Mouse (Mus musculus): Measurements from ENCODE around the gene Nlrp6. TPM values are rescaled to one million over a fixed set of nuclear protein-coding genes. Genes with fewer than 3 reads are reported as not detected.

Nlrp6 gene
- polyA plus RNA-seq, 1 experiment from 2014 or later = 0.16 TPM

DNA sequence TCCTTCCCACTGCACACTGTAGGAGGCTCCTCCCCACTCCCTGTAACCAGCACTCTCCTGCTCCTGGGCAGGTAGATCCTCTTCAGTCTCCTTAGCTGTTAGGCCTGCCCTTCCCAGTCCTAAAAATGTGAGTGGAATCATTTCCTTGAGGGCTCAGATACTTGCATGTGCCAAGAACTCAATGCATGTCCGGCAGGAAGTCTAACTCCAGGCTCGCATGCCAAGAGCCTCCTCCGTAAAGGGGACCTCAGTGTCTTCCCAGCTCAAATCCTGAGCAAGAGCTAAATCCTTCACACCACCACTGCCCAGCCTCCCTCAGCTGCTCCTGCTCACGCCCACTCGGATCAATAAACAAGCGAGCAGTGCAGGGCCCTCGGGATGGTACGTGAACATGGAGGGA lies 30.3 kb downstream of the Nlrp6 start:
- H3K9ac ChIP-seq (ENCODE audit: low read length) = peak overlapping the region; percentile 34; the same call in 1 of the 2 replicates
- ATAC-seq (ENCODE audit: low read depth) = no peak
- H3K4me3 ChIP-seq (ENCODE audit: low read length) = no peak overlapping the region
- peak overlapping the region; percentile 19 for H3K4me2 ChIP-seq (ENCODE audit: low read depth, low read length)
- WGBS = 32% methylated on average over 8 of the region's 8 CpGs
- peak overlapping the region; percentile 56 for H3K27ac ChIP-seq (ENCODE audit: low read length)
- H3K36me3 ChIP-seq (ENCODE audit: control insufficient read depth, insufficient read depth, low read length) = peaks cover 24% of the 10 kb centered on the region
- no peaks in the 10 kb centered on the region for H3K27me3 ChIP-seq (ENCODE audit: control insufficient read depth, insufficient read depth, low read depth, low read length)
- no peaks in the 10 kb centered on the region for H3K9me3 ChIP-seq (ENCODE audit: control insufficient read depth, low read length)
- peaks cover 23% of the 10 kb centered on the region for H3K4me1 ChIP-seq (replicated peaks; ENCODE audit: control insufficient read depth, insufficient read depth, low read length)

DNA sequence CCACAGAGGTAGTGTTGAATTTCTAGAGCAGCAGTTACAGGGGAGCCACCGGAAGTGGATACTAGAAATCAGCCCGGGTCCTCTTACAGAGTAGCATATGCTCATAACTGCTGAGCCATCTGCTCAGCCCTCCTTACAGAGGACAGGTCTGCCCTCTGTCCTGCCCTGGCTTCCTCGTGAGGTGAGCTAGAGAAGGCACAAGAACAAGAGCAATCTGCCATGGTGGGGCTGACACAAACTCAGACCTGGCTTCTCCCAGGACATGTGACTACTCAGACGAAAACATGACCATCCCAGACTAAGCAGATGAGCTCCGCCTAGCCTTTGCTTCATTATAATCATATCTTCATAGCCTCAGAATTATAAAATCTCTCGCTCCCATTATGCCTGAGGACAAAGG lies 31.1 kb downstream of the Nlrp6 start:
- no peaks in the 10 kb centered on the region for H3K27me3 ChIP-seq (ENCODE audit: control insufficient read depth, insufficient read depth, low read depth, low read length)
- peaks cover 19% of the 10 kb centered on the region for H3K36me3 ChIP-seq (ENCODE audit: control insufficient read depth, insufficient read depth, low read length)
- no peak overlapping the region for H3K4me2 ChIP-seq (ENCODE audit: low read depth, low read length)
- peaks cover 28% of the 10 kb centered on the region for H3K4me1 ChIP-seq (replicated peaks; ENCODE audit: control insufficient read depth, insufficient read depth, low read length)
- 66% methylated on average over 6 of the region's 6 CpGs for WGBS
- no peak overlapping the region for H3K9ac ChIP-seq (ENCODE audit: low read length)
- H3K9me3 ChIP-seq (ENCODE audit: control insufficient read depth, low read length) = no peaks in the 10 kb centered on the region
- ATAC-seq (ENCODE audit: low read depth) = no peak
- H3K4me3 ChIP-seq (ENCODE audit: low read length) = no peak overlapping the region
- peak overlapping the region; percentile 56 for H3K27ac ChIP-seq (ENCODE audit: low read length)

DNA sequence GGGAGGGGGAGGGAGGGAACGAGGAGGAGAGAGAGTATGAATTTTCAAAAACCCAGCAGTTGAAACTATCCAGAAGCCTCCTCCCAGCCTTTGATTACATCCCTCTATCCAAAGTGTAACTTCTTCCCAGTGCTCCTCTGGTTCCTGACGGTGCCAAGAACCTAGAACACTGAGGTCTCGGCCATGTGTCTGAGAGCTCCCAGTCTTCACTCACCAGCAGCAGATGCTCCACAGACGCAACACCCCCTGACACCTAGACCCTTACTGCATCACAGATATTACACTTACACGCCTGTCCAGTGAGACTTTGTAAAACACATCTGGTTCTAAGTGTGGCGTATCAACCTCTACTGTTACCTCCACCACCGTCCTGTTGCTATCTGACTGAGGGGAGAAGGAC lies 31.7 kb downstream of the Nlrp6 start:
- H3K4me3 ChIP-seq (ENCODE audit: low read length) = no peak overlapping the region
- H3K4me2 ChIP-seq (ENCODE audit: low read depth, low read length) = no peak overlapping the region
- WGBS = 63% methylated on average over 7 of the region's 7 CpGs
- peaks cover 17% of the 10 kb centered on the region for H3K36me3 ChIP-seq (ENCODE audit: control insufficient read depth, insufficient read depth, low read length)
- H3K27ac ChIP-seq (ENCODE audit: low read length) = no peak overlapping the region
- no peaks in the 10 kb centered on the region for H3K27me3 ChIP-seq (ENCODE audit: control insufficient read depth, insufficient read depth, low read depth, low read length)
- H3K9me3 ChIP-seq (ENCODE audit: control insufficient read depth, low read length) = no peaks in the 10 kb centered on the region
- peaks cover 28% of the 10 kb centered on the region for H3K4me1 ChIP-seq (replicated peaks; ENCODE audit: control insufficient read depth, insufficient read depth, low read length)
- no peak overlapping the region for H3K9ac ChIP-seq (ENCODE audit: low read length)
- no peak for ATAC-seq (ENCODE audit: low read depth)

DNA sequence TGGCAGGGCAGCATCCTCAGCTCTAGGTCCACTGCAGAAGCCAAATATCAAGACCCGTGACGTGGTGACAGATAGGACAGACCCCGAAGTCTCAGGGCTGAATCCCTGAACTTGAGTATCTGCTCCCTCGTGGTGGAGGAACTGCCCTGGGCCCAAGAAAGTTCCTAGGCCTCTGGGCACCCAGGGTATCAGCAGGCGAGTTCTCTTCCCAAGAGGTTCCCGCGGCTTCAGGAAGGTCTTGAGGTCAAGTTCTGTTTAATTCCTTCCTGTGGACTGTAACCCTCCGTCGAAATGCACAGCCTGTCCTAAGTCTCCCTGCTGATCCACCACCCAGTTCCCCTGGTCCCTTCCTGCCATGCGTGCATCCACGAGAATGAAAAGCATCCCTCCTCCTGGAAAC lies 32.4 kb downstream of the Nlrp6 start:
- Histone ChIP-seq H3K9me3 (ENCODE audit: control insufficient read depth, low read length) (no peaks in the 10 kb centered on the region), H3K9ac (ENCODE audit: low read length) (no peak overlapping the region), H3K36me3 (ENCODE audit: control insufficient read depth, insufficient read depth, low read length) (peaks cover 13% of the 10 kb centered on the region), H3K4me2 (ENCODE audit: low read depth, low read length) (peak overlapping the region; percentile 73; the same call in 1 of the 2 replicates), H3K27ac (ENCODE audit: low read length) (no peak overlapping the region), H3K4me1 (replicated peaks; ENCODE audit: control insufficient read depth, insufficient read depth, low read length) (peaks cover 28% of the 10 kb centered on the region), H3K4me3 (ENCODE audit: low read length) (no peak overlapping the region), H3K27me3 (ENCODE audit: control insufficient read depth, insufficient read depth, low read depth, low read length) (no peaks in the 10 kb centered on the region; the same call in 1 of the 2 replicates)
- ATAC-seq (ENCODE audit: low read depth) = no peak
- 64% methylated on average over 11 of the region's 11 CpGs for WGBS

DNA sequence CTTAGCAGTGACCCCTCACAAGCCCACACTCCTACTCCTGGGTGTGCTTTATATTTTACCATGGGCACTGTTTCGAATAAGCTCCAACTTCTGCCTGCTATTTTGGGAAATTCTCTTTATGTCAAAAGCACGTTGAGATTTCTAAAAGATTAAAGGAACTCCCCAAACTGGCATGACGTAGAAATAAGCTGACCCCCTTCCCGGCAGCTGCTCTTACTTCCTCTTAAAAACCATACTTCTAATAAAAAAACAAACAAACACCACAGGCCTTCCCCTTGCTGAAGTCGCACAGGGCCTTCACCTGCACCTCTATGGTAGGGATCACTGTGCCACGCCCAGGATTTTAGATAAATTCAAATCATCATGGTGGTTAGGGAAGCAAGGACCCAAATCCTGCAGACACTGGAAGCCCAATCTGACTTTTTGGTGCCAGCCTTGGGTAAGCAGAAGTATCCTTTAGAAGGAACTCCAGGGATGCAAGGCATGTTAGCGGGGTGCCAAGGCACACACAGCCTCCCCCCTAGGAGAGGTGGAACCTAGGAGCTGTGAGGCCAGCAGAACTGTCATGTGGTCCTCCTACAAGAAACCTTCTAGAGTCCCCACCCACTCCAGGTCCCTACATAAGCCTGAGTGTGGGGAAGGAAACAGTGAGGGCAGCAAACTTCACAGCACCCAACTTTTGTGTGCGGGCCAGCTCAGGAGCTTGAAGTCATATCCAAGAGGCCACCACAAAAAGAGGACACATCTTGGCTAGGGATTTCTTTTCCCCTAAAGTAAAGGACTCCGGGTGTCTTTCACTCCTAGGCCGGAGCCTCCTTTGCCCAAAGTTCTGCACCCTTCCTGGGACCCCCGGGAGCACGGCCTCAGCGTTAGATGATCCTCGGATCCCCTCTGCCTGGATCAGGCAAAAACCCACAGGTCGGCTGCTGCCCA lies 33.4 kb downstream of the Nlrp6 start:
- H3K36me3 ChIP-seq (ENCODE audit: control insufficient read depth, insufficient read depth, low read length) = peaks cover 5% of the 10 kb centered on the region; the same call in 1 of the 2 replicates
- no peaks in the 10 kb centered on the region for H3K9me3 ChIP-seq (ENCODE audit: control insufficient read depth, low read length)
- no peak for ATAC-seq (ENCODE audit: low read depth)
- H3K27me3 ChIP-seq (ENCODE audit: control insufficient read depth, insufficient read depth, low read depth, low read length) = no peaks in the 10 kb centered on the region; the same call in 1 of the 2 replicates
- H3K27ac ChIP-seq (ENCODE audit: low read length) = peak overlapping the region; percentile 2; the same call in 1 of the 2 replicates
- H3K4me1 ChIP-seq (replicated peaks; ENCODE audit: control insufficient read depth, insufficient read depth, low read length) = peaks cover 28% of the 10 kb centered on the region
- WGBS = 39% methylated on average over 15 of the region's 15 CpGs
- peak overlapping the region; percentile 73 for H3K4me2 ChIP-seq (ENCODE audit: low read depth, low read length)
- H3K4me3 ChIP-seq (ENCODE audit: low read length) = peak overlapping the region; percentile 65
- peak overlapping the region; percentile 76 for H3K9ac ChIP-seq (ENCODE audit: low read length)

DNA sequence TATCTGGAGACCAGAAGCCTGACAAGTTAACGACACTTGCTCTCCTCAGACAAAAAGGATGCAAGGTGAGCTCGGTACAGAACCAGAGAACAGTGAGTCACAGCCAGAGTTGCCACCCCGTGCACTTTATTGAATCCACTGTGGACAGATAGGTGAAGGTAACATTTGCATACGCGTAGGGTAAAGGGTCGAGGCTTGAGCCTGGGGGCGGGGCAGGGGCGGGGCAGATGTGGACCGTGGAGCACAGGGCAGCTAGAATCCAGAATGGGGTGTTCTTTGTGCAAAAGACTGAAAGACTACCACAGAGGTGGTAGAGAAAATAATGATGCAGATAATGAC lies 34.0 kb downstream of the Nlrp6 start:
- Histone ChIP-seq H3K4me2 (ENCODE audit: low read depth, low read length) (peak overlapping the region; percentile 73), H3K4me1 (replicated peaks; ENCODE audit: control insufficient read depth, insufficient read depth, low read length) (peaks cover 28% of the 10 kb centered on the region), H3K4me3 (ENCODE audit: low read length) (peak overlapping the region; percentile 65), H3K36me3 (ENCODE audit: control insufficient read depth, insufficient read depth, low read length) (peaks cover under 1% of the 10 kb centered on the region; the same call in 1 of the 2 replicates), H3K9ac (ENCODE audit: low read length) (peak overlapping the region; percentile 76), H3K27ac (ENCODE audit: low read length) (peak overlapping the region; percentile 2; the same call in 1 of the 2 replicates), H3K9me3 (ENCODE audit: control insufficient read depth, low read length) (no peaks in the 10 kb centered on the region), H3K27me3 (ENCODE audit: control insufficient read depth, insufficient read depth, low read depth, low read length) (no peaks in the 10 kb centered on the region; the same call in 1 of the 2 replicates)
- WGBS = 2% methylated on average over 9 of the region's 9 CpGs
- ATAC-seq (ENCODE audit: low read depth) = no peak

DNA sequence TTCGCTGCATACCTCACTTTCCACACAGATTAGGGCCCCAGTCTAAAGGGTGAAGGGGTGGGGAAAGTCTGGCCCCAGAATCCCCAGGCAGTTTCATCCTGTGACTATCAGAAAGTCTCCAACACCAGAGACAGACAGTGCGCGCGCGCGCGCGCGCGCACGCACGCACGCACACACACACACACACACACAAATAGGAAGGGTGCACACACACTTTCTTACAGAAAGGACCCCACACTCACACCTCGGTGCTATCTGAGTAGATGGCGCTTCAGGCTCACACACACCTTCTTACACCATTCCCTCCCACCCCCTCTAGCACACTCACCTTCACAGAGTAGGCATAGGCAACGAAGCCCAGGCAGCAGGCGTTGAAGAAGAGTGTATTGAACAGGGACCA lies 34.6 kb downstream of the Nlrp6 start:
- H3K27ac ChIP-seq (ENCODE audit: low read length) = peak overlapping the region; percentile 99
- peak overlapping the region; percentile 73 for H3K4me2 ChIP-seq (ENCODE audit: low read depth, low read length)
- WGBS = 0% methylated on average over 17 of the region's 17 CpGs
- H3K36me3 ChIP-seq (ENCODE audit: control insufficient read depth, insufficient read depth, low read length) = no peaks in the 10 kb centered on the region
- H3K27me3 ChIP-seq (ENCODE audit: control insufficient read depth, insufficient read depth, low read depth, low read length) = no peaks in the 10 kb centered on the region; the same call in 1 of the 2 replicates
- peak; percentile 9; the same call in 1 of the 2 replicates for ATAC-seq (ENCODE audit: low read depth)
- peak overlapping the region; percentile 65 for H3K4me3 ChIP-seq (ENCODE audit: low read length)
- H3K9me3 ChIP-seq (ENCODE audit: control insufficient read depth, low read length) = no peaks in the 10 kb centered on the region
- H3K9ac ChIP-seq (ENCODE audit: low read length) = peak overlapping the region; percentile 76
- peaks cover 26% of the 10 kb centered on the region for H3K4me1 ChIP-seq (replicated peaks; ENCODE audit: control insufficient read depth, insufficient read depth, low read length)

DNA sequence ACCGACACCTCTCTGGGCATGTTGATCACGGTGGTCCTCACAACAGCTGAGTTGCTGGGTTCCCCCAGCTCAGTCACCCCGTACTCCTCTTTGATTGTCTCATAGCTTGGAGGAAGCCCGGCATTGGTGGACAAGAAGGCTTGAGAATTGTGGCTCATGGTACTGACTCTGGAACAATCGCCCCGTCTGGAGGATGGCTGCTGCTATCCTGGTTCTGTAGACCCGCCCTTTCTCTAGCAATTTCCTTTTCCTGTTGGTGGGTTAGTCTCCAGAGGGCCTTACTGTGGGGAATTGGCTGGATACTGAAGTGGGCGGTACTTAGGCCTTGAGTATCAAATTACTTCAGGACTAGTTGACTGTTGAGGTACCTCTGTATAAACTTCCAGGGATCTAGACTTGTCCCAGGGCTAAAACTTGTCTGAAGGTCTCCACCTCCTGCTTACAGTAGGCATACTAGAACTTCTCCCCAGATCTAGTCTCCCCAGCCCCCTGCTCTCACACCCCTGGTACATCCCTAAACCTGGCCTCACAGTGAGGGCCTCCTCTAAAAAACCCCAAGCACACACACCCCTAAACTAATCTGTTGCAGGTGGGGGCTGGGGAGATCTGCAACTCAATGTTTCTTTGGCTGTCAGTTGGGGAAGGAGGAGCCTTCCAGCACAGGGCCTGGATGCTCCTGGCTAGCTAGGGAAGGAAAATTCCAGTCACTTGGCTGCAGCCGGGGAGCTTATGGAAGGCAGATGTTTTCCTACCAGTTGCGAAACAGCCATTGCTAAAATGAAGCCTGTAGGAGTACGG lies 35.3 kb downstream of the Nlrp6 start, which contains the start of the genes Gm45717 and Ifitm2:
Gm45717 (minus strand) TSS at position 180 of the 798 bp plus-strand sequence.
Ifitm2 (minus strand) TSS at position 230 of the 798 bp plus-strand sequence.
- peaks cover 20% of the 10 kb centered on the region for H3K4me1 ChIP-seq (replicated peaks; ENCODE audit: control insufficient read depth, insufficient read depth, low read length)
- peak within 1 kb of the TSS; percentile 65 for H3K4me3 ChIP-seq (ENCODE audit: low read length)
- peak within 1 kb of the TSS; percentile 99 for H3K27ac ChIP-seq (ENCODE audit: low read length)
- H3K9ac ChIP-seq (ENCODE audit: low read length) = peak within 1 kb of the TSS; percentile 76
- 5% methylated on average over 11 of the region's 11 CpGs for WGBS
- peak; percentile 92 for ATAC-seq (ENCODE audit: low read depth)
- H3K4me2 ChIP-seq (ENCODE audit: low read depth, low read length) = peak within 1 kb of the TSS; percentile 73
- H3K9me3 ChIP-seq (ENCODE audit: control insufficient read depth, low read length) = no peaks in the 10 kb centered on the region
- H3K36me3 ChIP-seq (ENCODE audit: control insufficient read depth, insufficient read depth, low read length) = no peaks in the 10 kb centered on the region
- H3K27me3 ChIP-seq (ENCODE audit: control insufficient read depth, insufficient read depth, low read depth, low read length) = no peaks in the 10 kb centered on the region; the same call in 1 of the 2 replicates

DNA sequence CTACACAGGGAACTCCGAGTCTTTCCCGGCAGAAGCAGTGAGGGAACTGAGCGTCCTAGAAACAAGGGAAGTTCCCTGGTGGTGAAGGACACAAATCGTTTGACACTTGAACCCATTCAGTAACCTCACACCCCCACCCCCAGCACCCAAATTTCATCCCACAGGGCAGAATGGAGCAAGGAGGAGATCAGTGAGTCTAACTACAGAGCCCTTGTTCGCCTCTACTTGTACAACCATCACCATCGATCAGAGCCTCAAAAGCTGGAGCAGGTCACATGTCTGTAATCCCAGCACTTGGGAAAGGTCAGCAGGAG lies 35.8 kb downstream of the Nlrp6 start:
- no peak; the same call in 1 of the 2 replicates for ATAC-seq (ENCODE audit: low read depth)
- no peaks in the 10 kb centered on the region for H3K9me3 ChIP-seq (ENCODE audit: control insufficient read depth, low read length)
- H3K27me3 ChIP-seq (ENCODE audit: control insufficient read depth, insufficient read depth, low read depth, low read length) = no peaks in the 10 kb centered on the region; the same call in 1 of the 2 replicates
- no peak overlapping the region for H3K4me3 ChIP-seq (ENCODE audit: low read length)
- peak overlapping the region; percentile 40 for H3K9ac ChIP-seq (ENCODE audit: low read length)
- peaks cover 16% of the 10 kb centered on the region for H3K4me1 ChIP-seq (replicated peaks; ENCODE audit: control insufficient read depth, insufficient read depth, low read length)
- no peaks in the 10 kb centered on the region for H3K36me3 ChIP-seq (ENCODE audit: control insufficient read depth, insufficient read depth, low read length)
- H3K4me2 ChIP-seq (ENCODE audit: low read depth, low read length) = peak overlapping the region; percentile 73; the same call in 1 of the 2 replicates
- WGBS = 25% methylated on average over 6 of the region's 6 CpGs
- H3K27ac ChIP-seq (ENCODE audit: low read length) = peak overlapping the region; percentile 99

All from lung, embryonic 16.5 days (tissue).